Mouse (Mus musculus): ENCODE data around the gene Dcx. TPM values are rescaled to one million over a fixed set of nuclear protein-coding genes. Genes with fewer than 3 reads are reported as not detected.

Dcx gene
- polyA plus RNA-seq, 1 experiment: 0.02 TPM

DNA sequence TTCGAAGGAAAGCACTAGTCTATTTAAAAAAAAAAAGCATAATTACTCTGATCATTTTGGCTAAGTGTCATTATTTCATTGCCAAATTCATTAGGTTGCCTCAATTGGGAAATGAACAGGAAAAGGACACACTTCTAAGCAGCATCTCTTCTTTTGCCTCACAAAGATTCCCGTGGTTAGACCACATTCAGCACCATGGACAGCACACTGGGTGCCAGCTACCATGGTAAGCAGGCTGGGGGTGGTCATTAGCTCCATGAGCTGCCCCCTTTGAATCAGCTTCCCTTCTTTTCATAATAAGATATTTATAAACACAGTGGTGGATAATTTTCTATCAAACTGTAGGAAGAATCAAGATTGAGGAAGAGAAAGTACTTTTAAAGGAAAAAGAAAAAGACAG lies 28.4 kb downstream of the Dcx start:
- H3K4me3 ChIP-seq (ENCODE audit: control insufficient read depth, low read depth, low read length): no peak overlapping the region
- TF ChIP-seq CTCF (IDR thresholded peaks at IDR 0.05; ENCODE audit: control insufficient read depth, insufficient read depth, insufficient replicate concordance, low read depth, low read length) (no peak), POLR2A (IDR thresholded peaks at IDR 0.05; ENCODE audit: control insufficient read depth, low read depth, low read length) (no peak)
- no peaks in the 10 kb centered on the region for H3K4me1 ChIP-seq (ENCODE audit: control insufficient read depth, insufficient read depth, low read length)
- no peak overlapping the region for H3K27ac ChIP-seq (ENCODE audit: control insufficient read depth, insufficient read depth, low read depth, low read length)
- H3K27me3 ChIP-seq (ENCODE audit: control insufficient read depth, insufficient read depth, low read length): no peaks in the 10 kb centered on the region
- no peaks in the 10 kb centered on the region for H3K36me3 ChIP-seq (ENCODE audit: control insufficient read depth, insufficient read depth, low read length)

DNA sequence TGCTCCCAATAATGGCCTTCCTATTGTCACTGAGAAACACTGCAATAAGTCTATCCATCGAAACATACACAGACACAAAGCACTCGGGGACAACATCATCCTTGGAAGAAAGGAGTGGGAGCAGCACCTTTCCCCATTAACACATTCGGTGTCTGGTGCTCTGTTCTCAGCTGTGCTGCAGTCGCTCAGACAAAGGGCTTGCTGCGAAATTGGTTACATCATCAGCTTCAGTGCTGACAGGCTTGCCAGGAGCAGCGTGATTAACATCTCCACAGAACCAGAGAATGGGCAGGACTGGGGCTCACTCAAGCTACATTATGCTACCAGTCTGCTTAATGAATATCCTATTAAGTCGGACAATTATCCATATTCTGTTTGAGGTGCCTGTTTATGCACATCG lies 30.8 kb downstream of the Dcx start:
- Histone ChIP-seq H3K4me3 (ENCODE audit: control insufficient read depth, low read depth, low read length) (no peak overlapping the region), H3K4me1 (ENCODE audit: control insufficient read depth, insufficient read depth, low read length) (no peaks in the 10 kb centered on the region), H3K27me3 (ENCODE audit: control insufficient read depth, insufficient read depth, low read length) (no peaks in the 10 kb centered on the region), H3K36me3 (ENCODE audit: control insufficient read depth, insufficient read depth, low read length) (no peaks in the 10 kb centered on the region), H3K27ac (ENCODE audit: control insufficient read depth, insufficient read depth, low read depth, low read length) (no peak overlapping the region)
- TF ChIP-seq POLR2A (IDR thresholded peaks at IDR 0.05; ENCODE audit: control insufficient read depth, low read depth, low read length) (no peak), CTCF (IDR thresholded peaks at IDR 0.05; ENCODE audit: control insufficient read depth, insufficient read depth, insufficient replicate concordance, low read depth, low read length) (no peak)

DNA sequence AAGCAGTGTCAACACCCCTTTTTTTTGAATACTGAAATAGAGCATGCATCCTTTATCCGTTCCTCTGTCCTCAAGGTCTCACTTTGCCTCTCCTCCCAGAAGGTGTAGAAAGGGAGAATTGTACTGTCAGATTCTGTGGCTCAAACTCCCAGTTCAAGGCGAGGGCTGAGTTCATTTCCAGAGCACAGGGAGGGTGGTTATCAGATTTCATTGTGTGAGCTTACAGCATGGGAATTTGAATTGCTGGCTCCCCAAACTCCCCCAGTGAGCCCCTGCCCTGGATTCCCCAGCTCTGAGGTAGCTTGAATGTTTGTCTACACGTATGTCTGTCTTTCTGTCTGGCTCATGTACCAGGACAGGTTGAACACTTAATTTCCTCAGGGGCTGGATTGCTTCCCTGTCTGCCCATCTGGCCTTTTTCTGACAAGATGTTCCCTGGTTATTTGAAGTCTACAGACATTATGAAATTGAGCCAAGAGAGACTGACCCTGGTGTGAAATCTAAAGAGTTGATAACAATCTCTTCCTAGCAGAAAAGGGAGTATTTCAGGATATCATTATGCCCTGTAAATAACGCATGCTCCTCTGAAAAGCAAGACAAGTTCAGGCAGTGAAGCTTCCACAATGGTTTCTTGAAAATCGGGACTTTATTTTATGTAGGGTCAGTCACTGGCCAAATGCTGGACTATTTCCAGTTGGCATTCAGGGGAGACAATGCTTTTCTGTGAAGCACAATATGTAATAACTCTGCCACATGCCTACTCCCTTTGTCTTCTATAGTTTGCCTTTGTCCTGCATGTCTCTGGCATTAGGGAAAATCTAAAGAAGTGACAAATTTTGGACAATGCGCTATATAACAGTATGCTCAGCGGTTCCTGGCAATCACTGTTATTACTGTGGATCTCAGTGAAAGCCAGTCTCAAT lies 35.5 kb downstream of the Dcx start:
- Histone ChIP-seq H3K4me3 (ENCODE audit: control insufficient read depth, low read depth, low read length) (no peak overlapping the region), H3K4me1 (ENCODE audit: control insufficient read depth, insufficient read depth, low read length) (no peaks in the 10 kb centered on the region), H3K27me3 (ENCODE audit: control insufficient read depth, insufficient read depth, low read length) (no peaks in the 10 kb centered on the region), H3K27ac (ENCODE audit: control insufficient read depth, insufficient read depth, low read depth, low read length) (no peak overlapping the region), H3K36me3 (ENCODE audit: control insufficient read depth, insufficient read depth, low read length) (no peaks in the 10 kb centered on the region)
- no peak for TF ChIP-seq CTCF (IDR thresholded peaks at IDR 0.05; ENCODE audit: control insufficient read depth, insufficient read depth, insufficient replicate concordance, low read depth, low read length)

DNA sequence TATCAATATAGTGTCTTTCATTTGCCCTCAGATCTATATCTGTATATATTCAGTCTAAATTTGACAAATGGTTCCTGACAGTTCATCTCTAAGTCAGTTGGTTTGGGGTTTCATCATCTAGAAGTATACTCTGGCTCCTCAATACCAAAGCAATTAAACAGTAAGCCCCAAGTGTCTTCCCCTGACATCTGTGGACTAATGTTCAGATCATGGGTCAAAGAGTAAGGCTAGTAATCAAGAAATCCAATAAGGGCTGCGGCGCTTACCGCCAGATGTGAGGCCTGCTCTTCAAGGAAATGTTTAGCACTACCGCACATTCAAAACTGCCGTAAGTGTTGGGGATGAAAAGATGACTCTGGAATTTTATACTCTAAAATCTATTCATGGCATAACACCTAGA lies 36.2 kb downstream of the Dcx start:
- Histone ChIP-seq H3K4me3 (ENCODE audit: control insufficient read depth, low read depth, low read length) (no peak overlapping the region), H3K27me3 (ENCODE audit: control insufficient read depth, insufficient read depth, low read length) (no peaks in the 10 kb centered on the region)
- TF ChIP-seq POLR2A (IDR thresholded peaks at IDR 0.05; ENCODE audit: control insufficient read depth, low read depth, low read length) (no peak), CTCF (IDR thresholded peaks at IDR 0.05; ENCODE audit: control insufficient read depth, insufficient read depth, insufficient replicate concordance, low read depth, low read length) (no peak)

DNA sequence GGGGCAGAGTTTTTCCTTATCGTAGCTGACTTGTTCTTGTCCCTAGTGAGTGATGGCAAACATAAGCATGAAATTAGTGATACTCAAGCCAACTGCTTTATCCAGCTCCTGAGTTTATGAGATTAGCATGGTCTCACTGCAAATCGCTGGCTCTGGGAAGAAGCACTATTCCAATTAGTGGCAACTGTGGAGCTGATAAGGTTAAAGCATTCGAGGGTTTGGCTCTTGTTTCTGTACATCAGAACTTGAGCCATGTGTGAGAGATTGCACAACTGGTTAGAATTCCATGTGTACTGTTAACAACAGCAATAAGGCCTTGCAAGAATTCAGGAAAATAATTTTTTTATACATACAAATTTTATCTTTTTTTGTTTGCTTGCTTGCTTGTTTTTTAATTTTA lies 39.9 kb downstream of the Dcx start:
- H3K4me3 ChIP-seq (ENCODE audit: control insufficient read depth, low read depth, low read length): no peak overlapping the region
- H3K27me3 ChIP-seq (ENCODE audit: control insufficient read depth, insufficient read depth, low read length): no peaks in the 10 kb centered on the region
- no peaks in the 10 kb centered on the region for H3K4me1 ChIP-seq (ENCODE audit: control insufficient read depth, insufficient read depth, low read length)
- no peak overlapping the region for H3K27ac ChIP-seq (ENCODE audit: control insufficient read depth, insufficient read depth, low read depth, low read length)
- TF ChIP-seq POLR2A (IDR thresholded peaks at IDR 0.05; ENCODE audit: control insufficient read depth, low read depth, low read length): no peak
- no peak for TF ChIP-seq CTCF (IDR thresholded peaks at IDR 0.05; ENCODE audit: control insufficient read depth, insufficient read depth, insufficient replicate concordance, low read depth, low read length)
- H3K36me3 ChIP-seq (ENCODE audit: control insufficient read depth, insufficient read depth, low read length): no peaks in the 10 kb centered on the region

More for the DNA sequence above, 36.2 kb downstream of the Dcx start:
- H3K27ac ChIP-seq (ENCODE audit: control insufficient read depth, insufficient read depth, low read depth, low read length): no peak overlapping the region
- no peaks in the 10 kb centered on the region for H3K36me3 ChIP-seq (ENCODE audit: control insufficient read depth, insufficient read depth, low read length)
- no peaks in the 10 kb centered on the region for H3K4me1 ChIP-seq (ENCODE audit: control insufficient read depth, insufficient read depth, low read length)

DNA sequence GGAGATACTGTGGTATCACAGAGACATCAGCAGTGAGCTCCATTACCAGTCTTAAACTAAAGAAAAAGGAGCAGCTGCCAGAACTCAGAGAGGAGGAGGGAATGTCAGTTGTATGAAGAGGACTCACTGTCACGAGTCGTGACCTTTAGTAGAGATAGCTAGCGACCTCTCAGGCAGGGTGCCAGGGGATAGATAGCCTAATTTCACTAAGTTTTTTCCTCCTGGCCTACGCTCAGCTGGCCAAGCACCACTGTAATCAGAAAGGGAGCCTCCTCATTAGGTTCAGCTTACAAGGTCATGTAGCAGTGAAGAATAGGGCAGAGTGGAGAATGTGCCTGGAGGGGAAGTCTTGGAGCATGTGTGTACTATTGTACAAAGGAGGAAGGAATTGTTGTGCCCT lies 47.3 kb downstream of the Dcx start:
- no peaks in the 10 kb centered on the region for H3K27me3 ChIP-seq (ENCODE audit: control insufficient read depth, insufficient read depth, low read length)
- no peaks in the 10 kb centered on the region for H3K36me3 ChIP-seq (ENCODE audit: control insufficient read depth, insufficient read depth, low read length)
- no peak for TF ChIP-seq CTCF (IDR thresholded peaks at IDR 0.05; ENCODE audit: control insufficient read depth, insufficient read depth, insufficient replicate concordance, low read depth, low read length)
- H3K27ac ChIP-seq (ENCODE audit: control insufficient read depth, insufficient read depth, low read depth, low read length): no peak overlapping the region
- no peak overlapping the region for H3K4me3 ChIP-seq (ENCODE audit: control insufficient read depth, low read depth, low read length)
- H3K4me1 ChIP-seq (ENCODE audit: control insufficient read depth, insufficient read depth, low read length): no peaks in the 10 kb centered on the region

DNA sequence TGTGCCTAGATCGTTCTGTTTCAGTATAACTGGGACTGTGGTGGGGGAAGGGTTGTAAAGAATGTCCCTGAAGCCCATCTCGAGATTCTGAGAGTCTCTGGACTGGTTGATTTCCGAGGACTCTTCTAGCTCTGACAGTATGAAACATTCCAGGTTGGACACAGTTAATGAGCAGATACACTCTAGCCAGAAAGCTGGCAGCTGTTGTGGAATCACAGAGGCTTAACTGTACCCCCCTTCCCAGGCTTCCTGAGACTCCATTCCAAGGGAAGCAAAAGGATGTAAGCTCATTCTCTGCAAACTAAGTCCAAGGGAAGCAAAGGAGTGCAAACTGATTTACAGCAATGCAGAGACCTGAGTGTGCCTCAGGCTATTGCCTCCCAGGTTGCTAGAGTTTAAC lies 48.2 kb downstream of the Dcx start:
- no peaks in the 10 kb centered on the region for H3K4me1 ChIP-seq (ENCODE audit: control insufficient read depth, insufficient read depth, low read length)

More for the DNA sequence above, 48.2 kb downstream of the Dcx start:
- Histone ChIP-seq H3K27ac (ENCODE audit: control insufficient read depth, insufficient read depth, low read depth, low read length) (no peak overlapping the region), H3K4me3 (ENCODE audit: control insufficient read depth, low read depth, low read length) (no peak overlapping the region), H3K27me3 (ENCODE audit: control insufficient read depth, insufficient read depth, low read length) (no peaks in the 10 kb centered on the region), H3K36me3 (ENCODE audit: control insufficient read depth, insufficient read depth, low read length) (no peaks in the 10 kb centered on the region)
- TF ChIP-seq POLR2A (IDR thresholded peaks at IDR 0.05; ENCODE audit: control insufficient read depth, low read depth, low read length): no peak
- no peak for TF ChIP-seq CTCF (IDR thresholded peaks at IDR 0.05; ENCODE audit: control insufficient read depth, insufficient read depth, insufficient replicate concordance, low read depth, low read length)
